Mouse (Mus musculus) kidney, adult 2 months (tissue): ENCODE data around the gene Lrrc40. TPM values are rescaled to one million over a fixed set of nuclear protein-coding genes. Genes with fewer than 3 reads are reported as not detected.
"Not testable (repeated sequence)": the region's sequence is repeated elsewhere in the genome, so short reads cannot be mapped to it uniquely, and the experiment has no call there.

Source experiments
- DNase-seq: peaks from one replicate; pipeline ENCODE4 v3.0.0; 2021
- H3K27ac ChIP-seq: fragments of 200-500 bp; 2 replicates; pipeline ENCODE4 v1.5.1; 2012; ENCODE audit warnings: low read depth, low read length, control low read depth, inconsistent platforms; ENCODE audit not compliant: insufficient read depth
- H3K27me3 ChIP-seq: fragments of 200-500 bp; replicated peaks from 2 replicates; pipeline ENCODE4 v1.6.1; 2012; ENCODE audit warnings: mild to moderate bottlenecking, moderate library complexity, low read length, inconsistent platforms; ENCODE audit not compliant: control insufficient read depth, insufficient read depth
- H3K36me3 ChIP-seq: fragments of 200-500 bp; 2 replicates; pipeline ENCODE4 v1.6.1; 2012; ENCODE audit warnings: mild to moderate bottlenecking, moderate library complexity, low read length, inconsistent platforms; ENCODE audit not compliant: control insufficient read depth, insufficient read depth
- H3K4me1 ChIP-seq: fragments of 200-500 bp; 2 replicates; pipeline ENCODE4 v1.6.1; 2011; ENCODE audit warnings: low read length; ENCODE audit not compliant: control insufficient read depth, insufficient read depth
- H3K4me3 ChIP-seq: fragments of 200-500 bp; 2 replicates; pipeline ENCODE4 v1.5.1; 2011; ENCODE audit warnings: mild to moderate bottlenecking, low read depth, low read length, control low read depth; ENCODE audit not compliant: insufficient read depth
- CTCF ChIP-seq: fragments of 200-500 bp; conservative IDR thresholded peaks from 2 replicates; pipeline ENCODE4 v1.5.1; 2011; ENCODE audit warnings: low read depth, mild to moderate bottlenecking, control low read depth, low read length, moderate library complexity, mixed read lengths; ENCODE audit not compliant: insufficient read depth, insufficient read length
- POLR2A ChIP-seq: fragments of 200-500 bp; IDR thresholded peaks from one replicate; pipeline ENCODE4 v1.6.1; 2011; ENCODE audit warnings: low read depth, low read length, control low read depth
- WGBS: fragments of 180-500 bp; shearing (Covaris S2); methylation state at CpG from one replicate; pipeline ENCODE4 v1.1.7; 2018; 5-methylcytosine and 5-hydroxymethylcytosine counted together
- polyA plus RNA-seq: library from polyadenylated mRNA; depleted of rRNA; stranded (reverse); fragments of >200 nt; gene quantifications from 2 replicates; pipeline ENCODE4 v1.2.3, GENCODE M21; 2012; rRNA removed

The Lrrc40 gene
- polyA plus RNA-seq, 1 experiment: 7.0 TPM

DNA sequence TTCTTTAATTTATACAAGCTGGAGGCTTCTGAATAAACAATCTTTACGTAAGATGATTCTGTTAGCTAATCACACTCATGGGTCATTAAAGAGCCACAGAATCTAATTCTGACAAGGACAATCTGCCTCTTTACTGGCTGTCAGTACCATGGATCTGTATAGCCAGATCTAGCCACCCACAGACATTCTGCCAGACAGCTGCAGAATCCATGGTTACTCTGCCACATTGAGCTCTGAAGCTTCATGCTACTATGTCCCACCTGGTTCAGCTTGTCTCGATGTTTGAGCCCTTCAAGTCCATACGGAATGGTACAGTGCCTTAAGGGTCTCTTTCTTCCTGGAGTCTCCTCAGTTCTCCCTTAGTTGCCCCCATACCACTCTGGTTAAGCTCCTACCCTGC, 55.1 kb downstream of the Lrrc40 start:
- no peaks in the 10 kb centered on the region for H3K4me1 ChIP-seq
- H3K36me3 ChIP-seq: no peaks in the 10 kb centered on the region
- no peak overlapping the region for H3K27ac ChIP-seq
- no peak overlapping the region for H3K4me3 ChIP-seq
- no peak for DNase-seq
- 77% methylated on average over 3 of the region's 3 CpGs for WGBS
- no peak for TF ChIP-seq POLR2A
- no peak for TF ChIP-seq CTCF
- no peaks in the 10 kb centered on the region for H3K27me3 ChIP-seq

DNA sequence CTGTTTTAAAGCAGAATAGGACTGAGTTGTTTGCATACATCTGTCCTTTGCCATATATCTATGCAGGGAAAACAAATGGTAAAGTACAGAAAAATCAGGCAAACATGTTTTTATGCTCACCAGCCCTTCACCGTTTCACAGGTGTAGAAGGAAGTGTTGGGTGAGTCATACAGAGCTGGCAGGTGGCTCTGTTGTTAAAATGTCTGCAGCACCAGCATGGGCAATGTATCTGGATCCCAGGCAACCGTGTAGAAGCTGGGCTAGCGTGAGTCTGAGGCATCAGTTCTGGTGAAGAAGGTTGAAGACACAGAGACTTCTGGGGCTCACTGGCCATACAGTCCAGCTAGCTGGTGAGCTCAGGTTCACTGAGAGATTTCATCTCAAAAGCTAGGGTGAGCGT, 57.5 kb downstream of the Lrrc40 start:
- no peak for DNase-seq
- no peaks in the 10 kb centered on the region for H3K4me1 ChIP-seq
- TF ChIP-seq CTCF (no peak), POLR2A (no peak)
- no peaks in the 10 kb centered on the region for H3K36me3 ChIP-seq
- 78% methylated on average over 4 of the region's 4 CpGs for WGBS
- H3K27ac ChIP-seq: no peak overlapping the region
- H3K4me3 ChIP-seq: no peak overlapping the region
- H3K27me3 ChIP-seq: no peaks in the 10 kb centered on the region

DNA sequence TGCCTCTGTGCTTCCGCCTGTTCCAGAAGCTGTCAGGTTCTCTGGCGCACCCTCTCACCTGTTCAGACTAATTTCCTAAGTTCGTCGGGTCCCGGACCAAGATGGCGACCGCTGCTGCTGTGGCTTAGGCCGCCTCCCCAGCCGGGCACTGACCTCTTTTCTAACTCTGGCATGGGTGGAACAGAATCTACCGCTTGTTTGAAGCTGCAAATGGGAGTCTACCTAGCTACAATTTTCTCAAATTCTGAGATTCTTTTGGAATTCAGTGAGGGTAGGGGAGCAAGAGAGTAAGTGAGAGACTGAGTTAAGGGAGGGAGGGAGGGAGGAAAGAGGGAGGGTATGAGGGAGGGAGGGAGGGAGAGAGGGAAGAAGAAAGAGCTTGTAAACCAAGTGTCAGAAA, 65.6 kb downstream of the Lrrc40 start:
- DNase-seq, H3K36me3 ChIP-seq, H3K4me3 ChIP-seq, H3K27ac ChIP-seq, H3K4me1 ChIP-seq, H3K27me3 ChIP-seq: not testable (repeated sequence)
- WGBS: 96% methylated on average over 10 of the region's 10 CpGs

DNA sequence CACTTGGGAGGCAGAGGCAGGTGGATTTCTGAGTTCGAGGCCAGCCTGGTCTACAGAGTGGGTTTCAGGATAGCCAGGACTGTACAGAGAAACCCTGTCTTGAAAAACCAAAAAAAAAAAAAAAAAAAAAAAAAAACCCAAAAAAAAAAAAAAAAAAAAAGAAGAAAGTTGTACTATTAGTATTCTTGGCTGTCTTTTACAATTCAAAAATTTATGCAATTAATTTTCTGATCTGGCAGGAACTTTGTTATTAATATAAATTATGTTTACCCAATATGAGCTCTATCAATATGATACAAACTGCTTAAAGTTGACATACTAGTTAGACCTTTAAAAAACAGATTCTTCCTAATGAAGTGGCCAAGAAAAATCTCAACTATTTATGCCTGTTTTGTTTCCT, 66.1 kb downstream of the Lrrc40 start:
- H3K4me3 ChIP-seq, H3K27me3 ChIP-seq, DNase-seq, H3K36me3 ChIP-seq, H3K4me1 ChIP-seq, H3K27ac ChIP-seq: not testable (repeated sequence)
- 61% methylated on average over 1 of the region's 1 CpGs for WGBS

DNA sequence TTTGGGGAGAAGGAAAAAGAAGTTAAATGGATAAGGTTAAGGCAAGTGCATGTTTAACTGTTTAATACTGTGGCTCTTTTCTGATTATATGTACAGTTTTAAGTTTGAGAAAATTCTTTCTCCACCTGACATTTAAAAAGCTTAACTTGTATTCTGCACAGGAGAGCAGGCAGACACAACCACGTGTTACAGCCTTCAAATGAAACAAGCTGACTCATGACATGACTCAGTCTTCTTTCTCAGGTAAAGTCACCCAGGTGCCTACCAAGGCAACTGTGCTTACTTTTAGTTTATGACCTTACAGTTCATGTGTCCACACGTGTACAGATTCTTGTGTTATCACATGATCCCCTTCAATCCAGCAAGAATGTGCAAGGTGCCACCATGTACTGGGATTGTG, 67.0 kb downstream of the Lrrc40 start:
- TF ChIP-seq POLR2A (no peak), CTCF (no peak)
- DNase-seq: no peak
- no peaks in the 10 kb centered on the region for H3K4me1 ChIP-seq
- no peak overlapping the region for H3K4me3 ChIP-seq
- H3K27ac ChIP-seq: no peak overlapping the region
- H3K36me3 ChIP-seq: no peaks in the 10 kb centered on the region
- WGBS: 52% methylated on average over 2 of the region's 2 CpGs
- H3K27me3 ChIP-seq: no peaks in the 10 kb centered on the region

DNA sequence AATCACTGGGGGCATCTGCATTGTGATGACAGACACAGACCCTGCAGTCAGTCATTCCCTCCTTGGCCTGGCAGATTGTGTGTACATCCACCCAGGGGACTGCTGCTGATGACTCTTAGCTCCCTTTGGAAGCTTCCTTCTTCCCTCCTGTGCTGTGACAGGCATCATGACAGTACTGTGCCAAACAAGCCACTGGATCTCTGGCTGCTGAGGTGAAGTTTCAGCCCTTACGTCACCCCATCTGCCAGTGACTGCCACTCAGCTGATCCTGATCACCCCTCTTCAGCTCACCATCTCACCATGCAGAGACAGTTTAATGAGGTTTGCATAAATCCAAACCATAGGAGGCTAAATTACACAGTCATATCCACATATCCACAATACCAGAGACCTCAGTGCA, 68.8 kb downstream of the Lrrc40 start:
- Histone ChIP-seq H3K27ac (no peak overlapping the region), H3K27me3 (no peaks in the 10 kb centered on the region), H3K4me3 (no peak overlapping the region), H3K4me1 (no peaks in the 10 kb centered on the region), H3K36me3 (no peaks in the 10 kb centered on the region)
- no peak for DNase-seq
- TF ChIP-seq POLR2A (no peak), CTCF (no peak)
- 64% methylated on average over 1 of the region's 1 CpGs for WGBS

Other genes with a start within 250 kb of the Lrrc40 start
- gene Cth, start 111.6 kb upstream of the Lrrc40 start, polyA plus RNA-seq: 147 and 153 TPM in 2 replicates
- 63.1 and 73.4 TPM in 2 replicates for gene Ankrd13c, start 89.4 kb upstream of the Lrrc40 start, polyA plus RNA-seq
- 171 and 190 TPM in 2 replicates for gene Srsf11, start within 50 bp of the Lrrc40 start, polyA plus RNA-seq